Mouse (Mus musculus) left cerebral cortex, postnatal 25 days (tissue): ENCODE measurements around the gene Pdgfc. TPM values are rescaled to one million over a fixed set of nuclear protein-coding genes. Genes with fewer than 3 reads are reported as not detected.

ENCODE experiments used
- DNase-seq, 2 experiments: peaks; one replicate each; pipeline ENCODE4 v3.0.0; 2022; ENCODE audit warnings: low spot score in 2 of 2, mixed read lengths in 1 of 2
- intact Hi-C: fragments of 180-260 bp; cut with DNase I; formaldehyde crosslinking; loops from one replicate; pipeline ENCODE4 v1.15.1; 2025
- total RNA-seq, 2 experiments: library from RNA; stranded (reverse); gene quantifications; 2 replicates each; pipeline ENCODE4 v1.2.3; 2021

Gene Pdgfc
- total RNA-seq, 2 experiments from 2014 or later, result 8.0 to 8.6 TPM

DNA sequence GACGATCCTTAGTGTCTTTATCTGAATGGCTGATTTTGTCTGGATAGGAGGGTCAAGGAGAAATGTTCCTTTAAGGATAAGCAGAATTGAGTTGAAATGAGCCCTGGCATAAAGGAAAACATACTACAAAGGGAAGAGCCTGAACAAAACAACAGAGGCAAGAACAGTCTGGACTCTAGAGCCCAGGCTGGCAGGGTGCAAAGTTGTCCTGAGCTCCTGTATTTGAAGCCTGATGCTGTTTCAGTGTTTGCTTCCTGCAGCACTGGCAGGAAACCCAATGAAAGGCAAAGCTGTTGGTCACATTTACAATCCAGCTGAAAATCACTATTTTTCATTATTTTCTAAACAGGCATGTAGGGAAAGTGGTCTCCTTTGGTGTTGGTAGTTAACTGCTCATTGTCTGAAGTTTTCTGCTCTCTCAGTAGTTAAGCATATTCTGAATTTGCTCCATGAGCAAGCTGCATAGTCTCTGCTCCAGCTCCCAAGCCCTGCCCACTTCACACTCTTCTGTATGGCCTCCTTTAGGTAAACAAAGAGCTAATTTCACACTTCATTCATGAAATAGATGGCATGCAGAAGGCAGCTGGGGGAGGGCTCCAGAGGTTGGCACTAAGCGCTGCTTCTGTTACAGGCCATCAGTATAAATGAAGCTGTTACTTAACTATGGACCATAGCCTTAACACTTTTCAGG, 8.6 kb downstream of the Pdgfc start:
- DNase-seq, result no peak
- intact Hi-C loops, result loop anchor here (5.0 to 10.0 kb wide), 2 partner anchors 440 to 728 kb away; no protein-coding TSS in a partner anchor

DNA sequence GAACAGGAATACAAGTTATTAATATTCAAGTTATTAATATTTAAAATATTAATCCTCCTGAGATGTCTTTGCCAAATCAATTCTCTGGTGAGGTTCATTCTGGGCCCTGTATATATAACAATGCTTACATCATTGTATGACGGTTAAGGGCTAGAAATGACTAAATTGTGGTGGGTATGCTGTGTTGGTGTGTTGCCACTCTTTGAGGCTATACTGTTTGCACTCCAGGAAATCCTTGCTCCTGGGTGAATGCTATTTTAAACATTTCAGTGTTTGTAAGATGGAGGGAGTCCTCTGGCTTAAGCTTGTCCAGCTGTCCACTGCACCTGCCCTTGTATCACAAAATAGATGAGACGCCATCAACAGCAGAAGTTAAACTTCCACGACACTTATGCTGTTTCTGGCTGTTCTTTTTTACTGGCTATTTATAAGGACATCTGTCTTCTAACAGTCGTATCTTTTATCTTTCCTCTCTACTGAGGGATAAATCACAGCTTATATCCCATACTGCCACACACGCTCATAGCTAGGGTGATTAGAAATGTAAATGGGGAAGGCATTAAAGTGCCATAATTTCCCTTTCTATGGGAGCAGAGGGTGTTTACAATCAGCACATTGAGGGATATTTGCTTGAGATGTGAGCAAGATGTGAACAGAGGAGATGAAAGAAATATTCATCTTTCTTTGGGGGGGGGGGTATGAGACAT, 9.3 kb downstream of the Pdgfc start:
- intact Hi-C loops, result loop anchor here (10.0 kb wide), 1 partner anchor 439 kb away; no protein-coding TSS in a partner anchor
- DNase-seq, result no peak

DNA sequence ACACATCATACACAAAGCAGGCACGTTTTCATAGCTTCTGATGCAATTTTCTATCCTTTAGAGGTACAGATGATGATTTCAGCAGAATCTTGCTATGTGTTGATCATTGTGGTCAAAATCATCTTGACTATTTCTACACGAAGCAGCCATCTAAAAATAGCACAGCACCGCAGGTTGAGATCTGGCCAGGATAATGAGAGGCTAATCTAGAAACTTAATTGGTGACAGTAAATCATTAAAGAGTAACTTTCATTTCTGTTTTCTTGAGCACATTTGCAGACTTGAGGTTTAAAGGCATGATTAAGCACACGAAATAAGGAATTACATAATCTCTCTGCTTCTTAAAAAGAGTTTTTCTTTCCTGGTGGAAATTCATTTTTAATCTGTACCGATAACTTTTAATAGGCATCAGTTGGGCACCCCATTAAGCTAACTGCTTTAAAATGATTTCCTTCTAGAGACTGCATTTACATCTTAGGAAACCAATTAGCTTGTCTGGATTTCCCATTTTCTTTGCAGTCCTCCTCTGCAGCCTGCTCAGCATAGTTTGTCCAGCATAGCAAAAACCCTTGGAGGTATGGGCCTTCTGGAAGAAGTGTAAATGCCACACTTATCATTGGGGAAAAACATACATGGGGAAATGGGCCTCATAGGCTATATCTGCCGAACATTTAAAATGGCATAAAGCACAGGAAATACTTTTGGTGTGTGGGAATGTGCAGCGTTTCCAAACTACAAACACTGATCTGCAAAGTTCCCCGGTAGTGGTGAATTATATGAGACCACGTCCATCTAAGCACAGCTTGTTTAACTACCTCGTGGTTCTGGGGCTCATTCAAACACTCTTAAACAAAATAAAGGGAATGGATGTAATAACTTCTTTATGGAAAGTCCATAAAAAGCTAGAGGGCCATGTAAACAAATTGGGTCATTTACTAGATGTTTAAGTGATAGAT, 10.7 kb downstream of the Pdgfc start:
- intact Hi-C loops, result loop anchor here (10.0 kb wide), 1 partner anchor 438 kb away; no protein-coding TSS in a partner anchor
- DNase-seq, result no peak

DNA sequence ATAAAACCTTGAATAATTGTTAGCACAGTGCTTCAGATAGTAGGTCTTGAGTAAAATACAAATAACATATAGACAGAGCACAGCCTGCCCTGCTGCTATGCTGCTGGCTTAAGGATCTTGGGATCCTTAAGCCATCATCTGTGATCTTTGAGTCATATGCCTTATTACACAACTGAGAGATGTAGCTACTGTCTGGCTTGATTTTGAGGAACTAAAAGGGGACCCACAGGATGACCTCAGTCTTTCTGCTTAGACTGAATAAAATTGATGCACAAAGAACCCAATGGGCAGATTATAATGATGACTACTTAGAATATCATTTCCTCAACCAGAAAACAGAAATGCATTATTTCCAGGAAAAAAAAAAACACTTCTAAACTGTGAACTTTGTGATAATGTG, 15.3 kb downstream of the Pdgfc start:
- intact Hi-C loops, result no loop called here
- DNase-seq, result no peak

DNA sequence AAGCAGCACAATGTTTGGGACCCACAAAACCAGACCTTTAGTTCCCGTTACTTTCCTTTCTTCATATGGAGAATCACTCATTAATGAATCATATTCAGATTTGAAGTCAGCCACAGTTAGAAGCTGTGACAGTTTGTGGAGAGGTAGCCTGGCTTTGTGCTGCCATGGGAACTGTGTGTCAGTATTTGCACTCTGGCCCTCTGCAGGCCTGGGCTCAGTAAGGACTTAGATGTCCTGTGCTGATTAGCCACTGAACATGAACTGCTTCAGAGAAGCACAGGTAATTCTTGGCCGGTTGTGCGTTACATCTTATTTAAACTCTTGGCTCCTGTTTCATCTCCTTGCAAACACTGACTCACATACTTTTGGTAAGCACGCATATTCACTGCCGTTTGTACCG, 16.2 kb downstream of the Pdgfc start:
- no peak for DNase-seq
- intact Hi-C loops, result no loop called here

DNA sequence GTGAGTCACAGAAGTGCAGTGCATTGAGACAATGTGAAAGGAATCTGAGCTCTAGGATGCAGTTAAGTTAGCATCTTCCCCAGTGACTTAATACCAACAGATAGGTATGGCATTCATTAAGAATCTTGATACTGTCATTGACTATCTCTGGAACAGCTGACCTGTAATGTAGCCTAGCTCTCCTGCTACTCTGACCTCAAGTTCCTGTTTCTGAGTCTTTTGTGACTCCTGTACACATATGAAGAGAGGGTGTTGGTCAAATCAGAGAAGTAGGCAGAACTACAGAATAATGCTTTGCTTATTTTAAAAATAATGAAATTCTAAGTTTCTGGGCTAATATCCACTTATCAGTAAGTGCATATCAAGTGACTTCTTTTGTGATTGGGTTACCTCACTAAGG, 17.9 kb downstream of the Pdgfc start:
- intact Hi-C loops, result no loop called here

DNA sequence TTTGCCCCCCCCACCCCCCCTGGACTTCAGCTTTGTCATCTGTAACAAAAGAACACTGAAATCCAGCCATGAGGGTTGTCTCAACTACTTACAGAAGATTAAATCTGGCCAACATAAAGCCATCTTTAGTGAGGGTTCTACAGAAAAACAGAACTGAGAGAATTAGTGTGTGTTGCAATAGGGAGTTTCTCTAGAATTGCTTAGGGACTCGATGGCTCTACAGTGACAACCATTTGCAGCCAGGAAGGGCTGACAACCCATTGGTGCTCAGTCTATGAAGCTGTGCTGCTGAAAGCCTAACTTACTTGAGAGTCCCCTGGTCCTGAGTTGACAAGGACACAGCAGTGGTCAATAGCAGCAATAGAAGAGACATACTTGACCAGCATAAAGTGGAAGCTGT, 21.5 kb downstream of the Pdgfc start:
- intact Hi-C loops, result no loop called here

More for the DNA sequence above, 17.9 kb downstream of the Pdgfc start:
- no peak for DNase-seq

DNA sequence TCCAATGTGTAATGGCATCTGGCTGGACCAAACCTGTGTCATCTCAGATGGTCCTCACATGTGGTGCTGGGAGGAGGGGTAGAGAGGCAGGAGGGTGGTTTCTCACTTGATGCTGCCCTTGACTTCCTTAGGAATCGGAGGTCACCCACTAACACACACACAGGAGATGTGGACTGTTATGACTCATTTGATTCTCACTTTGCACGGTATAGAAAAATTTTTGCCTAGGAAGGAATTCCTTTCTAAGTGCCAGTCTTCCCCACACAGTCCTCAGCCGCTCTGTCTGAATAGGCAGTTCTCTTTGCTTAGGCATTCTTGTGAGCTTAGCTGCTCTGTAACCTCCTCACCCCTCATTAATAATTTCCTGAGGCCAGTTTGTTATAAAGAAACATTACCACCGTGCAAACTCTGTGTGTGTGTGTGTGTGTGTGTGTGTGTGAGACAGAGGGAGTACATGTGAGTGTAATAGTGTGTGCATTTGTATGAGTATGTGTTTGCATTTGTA, 22.4 kb downstream of the Pdgfc start:
- intact Hi-C loops, result no loop called here
- DNase-seq, result no peak

More for the DNA sequence above, 21.5 kb downstream of the Pdgfc start:
- no peak for DNase-seq

DNA sequence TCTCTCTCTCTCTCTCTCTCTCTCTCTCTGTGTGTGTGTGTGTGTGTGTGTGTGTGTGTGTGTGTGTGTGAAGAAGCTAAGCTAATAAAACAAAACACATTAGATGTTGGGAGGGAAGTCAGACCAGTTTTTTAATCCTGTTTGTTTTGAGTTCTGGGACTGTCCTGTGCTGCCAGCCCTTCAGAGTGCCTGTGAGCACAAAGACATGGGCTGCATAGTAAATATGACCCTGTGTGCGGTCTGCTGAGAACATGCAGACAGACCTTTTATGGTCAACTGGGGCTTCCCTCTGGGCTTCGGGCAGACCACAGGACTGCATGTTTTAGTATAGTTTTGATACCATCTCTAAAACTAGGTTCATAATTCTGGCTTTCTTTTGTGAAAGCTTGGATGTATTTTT, 32.3 kb downstream of the Pdgfc start:
- intact Hi-C loops, result no loop called here
- DNase-seq, result no peak

DNA sequence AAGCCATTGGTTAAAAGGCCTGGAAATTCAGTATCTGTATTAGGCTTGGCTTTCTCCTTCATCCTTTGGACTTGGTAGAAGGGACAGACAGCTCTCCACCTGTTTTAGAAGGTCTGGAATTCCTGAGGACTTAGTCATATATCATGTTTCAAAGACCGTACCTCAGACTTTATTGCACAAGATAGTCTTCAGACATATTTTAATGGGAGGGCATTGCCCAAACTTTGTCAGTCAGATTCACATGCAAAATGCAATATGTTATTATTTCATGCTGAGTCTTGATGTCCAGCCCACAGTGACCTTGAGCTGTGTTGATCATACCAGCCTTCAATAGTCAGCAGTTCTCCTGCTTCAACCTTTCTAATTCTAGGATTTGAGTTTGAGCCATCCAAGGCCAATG, 64.9 kb downstream of the Pdgfc start:
- intact Hi-C loops, result no loop called here
- DNase-seq, result no peak

DNA sequence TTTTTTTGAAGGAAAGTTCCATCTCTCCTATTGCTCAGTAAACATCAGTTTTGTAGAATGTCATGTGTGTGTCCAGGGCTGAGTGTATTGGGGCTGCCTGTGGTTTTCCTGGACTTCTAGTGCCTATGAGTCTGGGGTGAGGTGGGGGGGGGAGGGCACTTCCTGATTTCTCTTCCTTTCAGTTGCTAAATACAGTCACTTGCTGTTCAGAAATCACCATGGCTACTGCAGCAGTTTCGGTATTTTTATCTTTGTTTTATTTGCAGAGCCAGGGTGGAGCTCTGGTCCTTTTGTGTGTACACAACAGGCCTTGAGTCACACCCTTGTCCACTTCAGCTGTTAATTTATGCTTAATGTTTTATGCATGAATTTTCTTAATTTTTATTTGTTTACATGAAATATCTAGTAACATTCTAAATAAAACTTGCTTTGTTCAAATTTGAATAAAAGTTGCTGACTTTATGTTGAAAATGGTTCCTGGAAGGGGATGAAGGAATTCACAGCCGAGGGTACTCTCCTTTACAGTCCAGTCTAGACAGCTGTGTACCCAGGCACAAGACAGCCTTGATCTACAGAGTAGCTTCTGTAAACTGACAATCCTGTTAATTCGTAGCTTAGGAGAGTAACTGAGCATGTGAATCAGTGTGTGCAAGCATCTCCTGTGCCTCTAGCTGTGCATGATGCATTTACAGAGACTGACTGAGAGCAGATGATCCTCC, 66.1 kb downstream of the Pdgfc start:
- DNase-seq, result peak; percentile 27 to 35
- intact Hi-C loops, result no loop called here

DNA sequence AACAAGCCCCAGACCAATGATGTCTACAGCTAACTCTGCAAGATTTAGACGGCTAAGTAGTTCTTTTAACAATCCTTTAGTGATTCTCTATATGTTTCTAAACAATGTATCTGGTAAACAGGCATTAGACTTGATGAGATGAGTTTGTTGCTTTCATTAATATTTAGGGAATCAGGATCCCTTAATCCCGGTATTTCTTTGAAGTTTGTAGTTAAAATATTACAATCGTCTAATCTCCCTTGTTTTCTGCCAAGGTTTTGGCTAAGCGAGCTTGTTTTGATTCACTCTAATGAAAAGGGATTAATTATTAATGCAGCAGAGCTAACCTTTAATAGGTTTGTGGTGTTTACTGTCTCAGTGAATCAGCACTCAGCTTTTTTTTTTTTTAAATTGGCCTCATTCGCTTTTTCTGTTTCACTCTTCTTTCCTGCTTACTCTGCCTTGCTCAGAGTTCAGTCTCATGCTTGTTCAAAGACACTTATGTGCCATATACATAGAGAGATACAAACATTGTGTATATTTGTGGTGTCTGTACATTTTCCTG, 66.7 kb downstream of the Pdgfc start:
- no peak for DNase-seq
- intact Hi-C loops, result no loop called here

DNA sequence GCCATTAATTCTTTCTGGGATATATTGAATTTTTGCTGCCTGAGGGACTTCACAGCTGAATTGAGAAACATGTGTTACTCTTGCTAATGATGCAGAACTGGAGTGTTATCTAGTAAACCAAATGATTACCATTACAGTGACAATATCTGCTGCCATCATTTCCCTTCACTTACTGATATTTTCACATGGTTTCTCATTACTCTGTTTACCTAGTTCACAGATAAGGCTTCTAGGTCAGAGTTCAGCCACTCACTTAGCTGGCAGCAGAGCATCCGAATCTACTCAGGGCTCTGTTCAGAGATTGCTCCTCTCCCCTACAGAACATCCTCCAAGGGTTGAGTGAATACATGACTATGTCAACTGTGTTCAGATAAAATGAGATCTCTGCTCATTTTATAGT, 71.3 kb downstream of the Pdgfc start:
- intact Hi-C loops, result no loop called here
- no peak for DNase-seq

DNA sequence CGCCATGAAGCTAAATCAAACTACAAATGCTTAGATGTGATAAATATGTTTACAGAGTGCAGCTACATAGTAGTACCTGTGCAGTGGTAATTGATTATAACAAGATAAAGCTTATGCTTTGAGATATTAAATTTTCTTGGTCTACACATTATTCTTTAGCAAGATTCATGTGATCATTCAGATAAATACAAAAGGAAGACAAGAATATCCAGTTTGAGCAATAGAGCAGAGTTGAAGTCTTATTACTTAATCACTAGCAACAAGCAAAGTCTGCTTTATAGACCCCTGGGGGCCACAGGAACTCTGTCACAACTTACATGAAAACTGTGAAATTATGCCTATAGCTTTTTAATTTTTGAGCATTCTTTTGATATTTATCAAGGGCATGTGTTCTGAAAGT, 74.8 kb downstream of the Pdgfc start:
- intact Hi-C loops, result no loop called here
- DNase-seq, result no peak

DNA sequence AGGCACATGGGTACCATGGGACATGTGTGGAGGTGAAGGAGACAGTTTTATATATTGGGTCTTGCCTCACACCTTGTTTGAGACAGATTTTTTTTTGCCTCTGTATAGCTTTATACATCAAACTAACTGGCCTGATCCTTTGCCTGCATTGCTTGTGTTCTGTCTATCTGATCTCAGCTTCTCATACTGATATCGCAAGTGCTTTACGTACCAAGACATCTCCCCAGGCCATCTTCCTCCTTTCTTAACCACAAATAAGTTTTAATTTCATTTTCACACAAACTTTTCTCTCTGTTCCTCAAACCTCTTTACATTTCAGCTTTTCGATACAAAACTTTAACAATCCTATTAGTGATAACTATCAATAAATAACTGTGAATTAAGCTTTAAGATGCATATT, 76.7 kb downstream of the Pdgfc start:
- intact Hi-C loops, result no loop called here
- DNase-seq, result no peak

DNA sequence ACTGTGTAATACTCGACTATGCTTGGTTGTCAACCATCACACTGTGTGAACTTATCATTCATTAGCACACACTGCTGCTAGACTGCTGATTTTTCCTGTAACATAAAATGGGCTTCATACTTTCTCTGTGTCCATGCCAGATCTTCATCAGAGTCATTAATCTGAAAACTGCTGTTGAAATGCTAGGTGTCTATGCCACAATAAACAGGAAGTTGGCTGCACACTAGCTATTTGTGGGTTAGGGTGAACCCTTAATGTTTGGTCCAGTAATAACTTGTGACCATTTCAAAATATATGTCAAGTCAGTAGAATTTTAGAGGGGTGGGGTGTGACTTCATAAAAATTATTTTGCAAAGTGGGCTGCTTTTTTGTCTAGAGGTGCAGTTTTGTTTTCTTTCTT, 84.4 kb downstream of the Pdgfc start:
- DNase-seq, result no peak
- intact Hi-C loops, result no loop called here

DNA sequence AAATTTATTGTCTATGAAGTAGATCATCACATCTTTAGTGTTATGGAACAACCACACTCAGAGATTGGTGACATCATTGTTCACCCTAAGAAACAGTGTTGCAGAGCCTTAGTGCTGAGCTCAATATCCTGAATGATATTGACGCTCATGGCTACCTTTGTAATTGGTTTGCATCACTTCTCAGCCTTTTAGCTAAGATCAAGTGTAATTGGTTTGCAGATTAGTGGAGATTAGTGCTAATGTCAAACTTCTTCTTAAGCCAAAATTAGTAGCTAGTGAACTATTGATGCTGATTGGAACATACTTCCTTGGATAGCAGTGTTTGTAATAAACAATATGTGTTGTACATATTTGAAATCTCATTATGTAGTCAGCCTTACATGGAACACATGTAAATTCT, 85.5 kb downstream of the Pdgfc start:
- DNase-seq, result no peak
- intact Hi-C loops, result no loop called here

DNA sequence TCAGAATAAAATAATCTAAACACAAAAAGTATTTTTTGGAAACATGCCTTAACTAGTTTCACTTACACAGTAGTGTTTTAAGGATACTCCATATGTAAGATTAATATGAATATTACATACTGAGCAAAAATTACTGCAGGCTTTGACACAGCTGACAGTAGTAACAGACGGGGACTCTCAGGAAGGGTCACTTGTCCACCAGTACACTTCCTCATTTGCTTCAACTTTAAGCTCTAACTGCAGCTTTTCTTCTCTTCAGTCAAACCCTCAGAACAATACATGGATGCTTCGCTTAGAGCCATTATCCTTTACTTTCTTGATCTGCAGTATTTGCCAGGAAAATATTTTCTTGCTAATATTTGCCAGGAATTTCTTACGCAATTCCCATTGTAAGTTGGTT, 87.2 kb downstream of the Pdgfc start:
- no peak for DNase-seq
- intact Hi-C loops, result no loop called here

DNA sequence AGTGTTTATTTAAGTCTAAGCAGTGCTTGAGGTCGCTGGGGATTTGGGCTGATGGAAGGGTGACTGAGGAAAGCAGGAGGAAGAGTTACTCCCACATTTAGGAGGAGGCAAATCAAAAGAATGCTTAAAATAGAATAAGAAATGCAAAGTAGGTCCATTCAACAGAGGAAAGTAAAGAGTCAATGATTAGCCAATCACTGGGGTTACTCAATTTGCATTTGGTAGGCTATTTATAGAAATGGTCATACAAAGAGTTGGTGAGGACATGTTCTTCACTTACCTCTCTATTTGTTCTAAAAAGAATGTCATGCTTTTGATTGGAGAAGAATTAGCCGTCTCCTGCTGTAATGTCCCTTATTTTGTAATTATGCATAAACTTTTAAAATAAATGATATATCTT, 90.8 kb downstream of the Pdgfc start:
- no peak for DNase-seq
- intact Hi-C loops, result no loop called here
